Mouse (Mus musculus) CD4-positive, CD25-positive, alpha-beta regulatory T cell, adult 4 months (primary cell): ENCODE results near the gene Cryba4. TPM values are rescaled to one million over a fixed set of nuclear protein-coding genes. Genes with fewer than 3 reads are reported as not detected.

ENCODE experiments used
- ATAC-seq: one replicate; pipeline ENCODE4 v1.8.0; 2017
- polyA plus RNA-seq, 2 experiments: library from polyadenylated mRNA; unstranded; fragments of 100-300 nt; shearing (Covaris generic); gene quantifications; one replicate each; pipeline ENCODE4 v1.2.1; 2017

Cryba4 gene
- polyA plus RNA-seq: 1 to 10 TPM in 1 of 2 experiments, not detected in 1; 1.3 TPM

- no peak for ATAC-seq
These were observed at the start of gene Cryba4 for GRCm38 (mm10) chr5:112252400-112252799. Gene Cryba4 (minus strand): TSS chr5:112252518.

GRCm38 (mm10) chr5:112301694-112302093 is 49.4 kb upstream of the Cryba4 start:
- peak; percentile 5 for ATAC-seq

- ATAC-seq: no peak
These were observed 48.5 kb upstream of the Cryba4 start for GRCm38 (mm10) chr5:112300721-112301308.

GRCm38 (mm10) chr5:112300112-112300511 is 47.8 kb upstream of the Cryba4 start:
- no peak for ATAC-seq

- no peak for ATAC-seq
These were observed 47.1 kb upstream of the Cryba4 start for GRCm38 (mm10) chr5:112299399-112299798.

- ATAC-seq: peak; percentile 47
These were observed 46.1 kb upstream of the Cryba4 start for GRCm38 (mm10) chr5:112298226-112298988.

- ATAC-seq: peak; percentile 85
These were observed 44.9 kb upstream of the Cryba4 start for GRCm38 (mm10) chr5:112297257-112297656.

- ATAC-seq: no peak
These were observed 44.3 kb upstream of the Cryba4 start for GRCm38 (mm10) chr5:112296404-112297181.

- no peak for ATAC-seq
These were observed 43.2 kb upstream of the Cryba4 start for GRCm38 (mm10) chr5:112295564-112295963.

- ATAC-seq: no peak
These were observed 42.8 kb upstream of the Cryba4 start for GRCm38 (mm10) chr5:112295162-112295561.

- no peak for ATAC-seq
These were observed 42.4 kb upstream of the Cryba4 start for GRCm38 (mm10) chr5:112294696-112295095.

- no peak for ATAC-seq
These were observed 41.5 kb upstream of the Cryba4 start for GRCm38 (mm10) chr5:112293800-112294199.

GRCm38 (mm10) chr5:112292343-112292980 is 40.1 kb upstream of the Cryba4 start:
- no peak for ATAC-seq

GRCm38 (mm10) chr5:112291866-112292265 is 39.5 kb upstream of the Cryba4 start:
- ATAC-seq: no peak

GRCm38 (mm10) chr5:112290536-112290880 is 38.2 kb upstream of the Cryba4 start:
- no peak for ATAC-seq

- ATAC-seq: no peak
These were observed 37.7 kb upstream of the Cryba4 start for GRCm38 (mm10) chr5:112289819-112290535.

- ATAC-seq: no peak
These were observed 36.9 kb upstream of the Cryba4 start for GRCm38 (mm10) chr5:112289236-112289635.

- ATAC-seq: no peak
These were observed 36.1 kb upstream of the Cryba4 start for GRCm38 (mm10) chr5:112288193-112289141.

GRCm38 (mm10) chr5:112287652-112288051 is 35.3 kb upstream of the Cryba4 start:
- no peak for ATAC-seq

- ATAC-seq: peak; percentile 83
These were observed 34.8 kb upstream of the Cryba4 start for GRCm38 (mm10) chr5:112286984-112287641.

- peak; percentile 57 for ATAC-seq
These were observed 34.3 kb upstream of the Cryba4 start for GRCm38 (mm10) chr5:112286608-112286983.
